9 mouse cellular contexts compared by ENCODE assay signal in genomic region chr17:36981221-36981813, GRCm38 (mm10). TPM values are rescaled to one million over a fixed set of nuclear protein-coding genes. Genes with fewer than 3 reads are reported as not detected.
DNase-seq lines count a peak whose midpoint lies in the region; ATAC-seq and TF ChIP-seq lines count a peak whose summit lies in the region.
"Had no signal": no experiment of that assay in that cellular context is flagged by ENCODE, and none has a peak within 500 bp of the region (broad histone marks: within the 10 kb centered on the region; RNA-seq: fewer than 3 reads in every experiment).

Gene 2410137M14Rik, minus strand, starts transcription at chr17:36981237.

- no peaks in the 10 kb centered on the region for H3K79me2 ChIP-seq in heart, adult 2 months (replicated peaks; ENCODE audit: control insufficient read depth, insufficient read depth, low read length)

- no peak for TF ChIP-seq POLR2A in heart, adult 2 months (IDR thresholded peaks at IDR 0.05; ENCODE audit: insufficient read depth, low read depth, low read length)
- no peak for TF ChIP-seq POLR2A in limb, embryonic 14.5 days (IDR thresholded peaks at IDR 0.05; ENCODE audit: borderline replicate concordance, extremely low read depth, insufficient read depth, insufficient read length)
- TF ChIP-seq POLR2A in thymus, adult 2 months (IDR thresholded peaks at IDR 0.05; ENCODE audit: control insufficient read depth, extremely low read depth, insufficient read depth, low read length, poor library complexity), result no peak

- no peak for TF ChIP-seq EP300 in heart, adult 2 months (IDR thresholded peaks at IDR 0.05; ENCODE audit: insufficient read depth, low read depth, low read length)

- intact Hi-C loops in heart, adult 2 months (cut with DNase I), result no loop called here

- no peak for DNase-seq in hindbrain, embryonic 11.5 days (ENCODE audit: low spot score)
- DNase-seq in hindbrain, postnatal 0 days (ENCODE audit: low spot score), result no peak
- peak; percentile 60 for DNase-seq in ES-CJ7 (ENCODE audit: low read depth, low spot score)
- DNase-seq in heart, adult 2 months, result peak; percentile 36 to 43
- DNase-seq in limb, embryonic 14.5 days (ENCODE audit: low spot score), result no peak
- no peak for DNase-seq in cerebellum, adult 9-11 months
- no peak for DNase-seq in thymus, adult 2 months

- 0 out of 2 replicates have a peak within 1 kb of the TSS, but pooled peaks have one; percentile 1 for H3K4me2 ChIP-seq in hindbrain, embryonic 11.5 days (replicated peaks; ENCODE audit: low read depth, low read length)
- H3K4me2 ChIP-seq in hindbrain, postnatal 0 days (ENCODE audit: low read depth, low read length), result no peak within 1 kb of the TSS
- peak within 1 kb of the TSS; percentile 28 for H3K4me2 ChIP-seq in limb, embryonic 14.5 days (replicated peaks; ENCODE audit: low read depth, low read length, severe bottlenecking)
- peak within 1 kb of the TSS; percentile 42 for H3K4me2 ChIP-seq in stomach, embryonic 16.5 days (ENCODE audit: low read depth, low read length)

- TF ChIP-seq CTCF in hindbrain, postnatal 0 days (IDR thresholded peaks at IDR 0.05; ENCODE audit: low read depth), result no peak
- no peak for TF ChIP-seq CTCF in heart, adult 2 months (IDR thresholded peaks at IDR 0.05)
- no peak for TF ChIP-seq CTCF in thymus, adult 2 months (IDR thresholded peaks at IDR 0.05; ENCODE audit: borderline replicate concordance, control insufficient read depth, extremely low read depth, insufficient read depth, low read length, poor library complexity)

- H3K27me3 ChIP-seq in hindbrain, embryonic 11.5 days (ENCODE audit: control insufficient read depth, insufficient read depth, low read length), result no peaks in the 10 kb centered on the region
- H3K27me3 ChIP-seq in hindbrain, postnatal 0 days (ENCODE audit: insufficient read depth, low read length), result no peaks in the 10 kb centered on the region
- no peaks in the 10 kb centered on the region for H3K27me3 ChIP-seq in heart, adult 2 months (ENCODE audit: control insufficient read depth, insufficient read depth, low read length)
- no peaks in the 10 kb centered on the region for H3K27me3 ChIP-seq in limb, embryonic 14.5 days (ENCODE audit: control insufficient read depth, insufficient read depth, low read length)
- H3K27me3 ChIP-seq in stomach, embryonic 16.5 days (ENCODE audit: control insufficient read depth, insufficient read depth, low read length), result no peaks in the 10 kb centered on the region
- no peaks in the 10 kb centered on the region for H3K27me3 ChIP-seq in thymus, adult 2 months (ENCODE audit: control insufficient read depth, insufficient read depth, low read length)
- H3K27me3 ChIP-seq: CH12.LX had no signal

- no peaks in the 10 kb centered on the region for H3K4me1 ChIP-seq in hindbrain, embryonic 11.5 days (replicated peaks; ENCODE audit: control insufficient read depth, insufficient read depth, low read length)
- 0 out of 2 replicates have a peak, but pooled peaks cover 4% of the 10 kb centered on the region for H3K4me1 ChIP-seq in hindbrain, postnatal 0 days (ENCODE audit: insufficient read depth, low read length)
- H3K4me1 ChIP-seq in heart, adult 2 months (ENCODE audit: control insufficient read depth, insufficient read depth, low read length), result no peaks in the 10 kb centered on the region
- no peaks in the 10 kb centered on the region; the same call in 1 of the 2 replicates for H3K4me1 ChIP-seq in limb, embryonic 14.5 days (ENCODE audit: control insufficient read depth, insufficient read depth, low read length)
- peaks cover 13% of the 10 kb centered on the region for H3K4me1 ChIP-seq in stomach, embryonic 16.5 days (ENCODE audit: control insufficient read depth, insufficient read depth, low read length)
- peaks cover 2% of the 10 kb centered on the region; the same call in 1 of the 2 replicates for H3K4me1 ChIP-seq in thymus, adult 2 months (replicated peaks; ENCODE audit: control insufficient read depth, insufficient read depth, low read length)

- H3K27ac ChIP-seq in hindbrain, embryonic 11.5 days (ENCODE audit: low read depth, low read length), result no peak within 1 kb of the TSS
- H3K27ac ChIP-seq in hindbrain, postnatal 0 days, result no peak within 1 kb of the TSS
- H3K27ac ChIP-seq in heart, adult 2 months, result peak within 1 kb of the TSS; percentile 49
- no peak within 1 kb of the TSS for H3K27ac ChIP-seq in limb, embryonic 14.5 days (replicated peaks; ENCODE audit: low read depth, low read length)
- H3K27ac ChIP-seq in stomach, embryonic 16.5 days (ENCODE audit: low read length), result no peak within 1 kb of the TSS
- H3K27ac ChIP-seq in thymus, adult 2 months (ENCODE audit: control insufficient read depth, insufficient read depth, low read length), result no peak within 1 kb of the TSS

- H3K9me3 ChIP-seq in hindbrain, embryonic 11.5 days (ENCODE audit: control insufficient read depth, low read length), result no peaks in the 10 kb centered on the region
- H3K9me3 ChIP-seq in hindbrain, postnatal 0 days (ENCODE audit: low read length), result no peaks in the 10 kb centered on the region
- no peaks in the 10 kb centered on the region for H3K9me3 ChIP-seq in limb, embryonic 14.5 days (ENCODE audit: control insufficient read depth, low read length)
- no peaks in the 10 kb centered on the region for H3K9me3 ChIP-seq in stomach, embryonic 16.5 days (replicated peaks; ENCODE audit: control insufficient read depth, low read length)

- ATAC-seq in hindbrain, embryonic 11.5 days (ENCODE audit: low FRiP score), result no peak
- no peak for ATAC-seq in hindbrain, postnatal 0 days
- ATAC-seq in limb, embryonic 14.5 days (ENCODE audit: low FRiP score, low read depth), result no peak
- no peak for ATAC-seq in stomach, embryonic 16.5 days (ENCODE audit: insufficient read depth, low FRiP score)

- H3K36me3 ChIP-seq in hindbrain, embryonic 11.5 days (ENCODE audit: control insufficient read depth, insufficient read depth, low read length), result no peaks in the 10 kb centered on the region
- H3K36me3 ChIP-seq in hindbrain, postnatal 0 days (ENCODE audit: insufficient read depth, low read length), result no peaks in the 10 kb centered on the region
- no peaks in the 10 kb centered on the region for H3K36me3 ChIP-seq in heart, adult 2 months (ENCODE audit: control insufficient read depth, insufficient read depth, low read length)
- H3K36me3 ChIP-seq in limb, embryonic 14.5 days (ENCODE audit: control insufficient read depth, insufficient read depth, low read length), result no peaks in the 10 kb centered on the region
- no peaks in the 10 kb centered on the region for H3K36me3 ChIP-seq in stomach, embryonic 16.5 days (ENCODE audit: control insufficient read depth, insufficient read depth, low read length)
- no peaks in the 10 kb centered on the region for H3K36me3 ChIP-seq in thymus, adult 2 months (ENCODE audit: control insufficient read depth, insufficient read depth, low read length)

- 13% methylated on average over 18 of the region's 18 CpGs for WGBS in hindbrain, embryonic 11.5 days
- WGBS in hindbrain, postnatal 0 days, result 21% methylated on average over 18 of the region's 18 CpGs
- WGBS in heart, adult 2 months, result 8% methylated on average over 18 of the region's 18 CpGs
- 12% methylated on average over 18 of the region's 18 CpGs for WGBS in limb, embryonic 14.5 days
- 10% methylated on average over 18 of the region's 18 CpGs for WGBS in stomach, embryonic 16.5 days
- 59% methylated on average over 18 of the region's 18 CpGs for WGBS in thymus, adult 2 months

- H3K4me3 ChIP-seq in hindbrain, embryonic 11.5 days (ENCODE audit: low read depth, low read length), result no peak within 1 kb of the TSS
- no peak within 1 kb of the TSS for H3K4me3 ChIP-seq in hindbrain, postnatal 0 days (ENCODE audit: low read length)
- H3K4me3 ChIP-seq in heart, adult 2 months, result peak within 1 kb of the TSS; percentile 22; the same call in 1 of the 2 replicates
- H3K4me3 ChIP-seq in limb, embryonic 14.5 days (replicated peaks; ENCODE audit: low read length), result no peak within 1 kb of the TSS
- H3K4me3 ChIP-seq in stomach, embryonic 16.5 days (replicated peaks; ENCODE audit: low read length), result 0 out of 2 replicates have a peak within 1 kb of the TSS, but pooled peaks have one; percentile 10
- no peak within 1 kb of the TSS for H3K4me3 ChIP-seq in thymus, adult 2 months (ENCODE audit: control insufficient read depth, insufficient read depth, low read length)

- H3K9ac ChIP-seq in hindbrain, embryonic 11.5 days (ENCODE audit: low read depth, low read length), result no peak within 1 kb of the TSS
- H3K9ac ChIP-seq in hindbrain, postnatal 0 days (replicated peaks; ENCODE audit: low read length), result no peak within 1 kb of the TSS
- H3K9ac ChIP-seq in heart, adult 2 months (ENCODE audit: low read depth, low read length), result no peak within 1 kb of the TSS; the same call in 1 of the 2 replicates
- 0 out of 2 replicates have a peak within 1 kb of the TSS, but pooled peaks have one; percentile 1 for H3K9ac ChIP-seq in limb, embryonic 14.5 days (ENCODE audit: low read depth, low read length, severe bottlenecking)
- no peak within 1 kb of the TSS for H3K9ac ChIP-seq in stomach, embryonic 16.5 days (ENCODE audit: low read length)

RNA-seq across cellular contexts. Expression of gene 2410137M14Rik, which starts in this region (rescaled TPM):
- not detected in 2 replicates for polyA plus RNA-seq in hindbrain, embryonic 11.5 days (2014; fragmentation: Nextera tagmentation; extraction: Ambion mirVana)
- total RNA-seq in hindbrain, postnatal 0 days (2014; rRNA removed), result not detected in 2 replicates
- polyA plus RNA-seq in hindbrain, postnatal 0 days (2015; fragmentation: Nextera tagmentation; extraction: Ambion mirVana), result 0.23 and 0.26 TPM in 2 replicates
- under 1 TPM; 0.27 to 0.63 TPM for total RNA-seq in heart, adult 2 months (2021)
- 0.41 and 0.61 TPM in 2 replicates for polyA plus RNA-seq in heart, adult 2 months (2012; rRNA removed)
- 0.53 and 0.58 TPM in 2 replicates for polyA plus RNA-seq in limb, embryonic 14.5 days (2012; rRNA removed)
- polyA plus RNA-seq in limb, embryonic 14.5 days (2014; fragmentation: Nextera tagmentation; extraction: Ambion mirVana), result not detected in 2 replicates
- polyA plus RNA-seq in stomach, embryonic 16.5 days (2015; fragmentation: Nextera tagmentation; extraction: Ambion mirVana), result not detected in 2 replicates
- polyA plus RNA-seq in thymus, adult 2 months (2012; rRNA removed), result not detected in 2 replicates
- total RNA-seq: CH12.LX had no signal

Comparison
In these comparisons a context has a peak if more than half of its experiments do, and no peak if none do; other contexts are left out.
1. Peak in DNase-seq, H3K4me3 ChIP-seq and H3K27ac ChIP-seq in heart, adult 2 months; RNA of the gene not detected or under 1 TPM.